Mouse (Mus musculus): ENCODE measurements around the gene Bmp7. TPM values are rescaled to one million over a fixed set of nuclear protein-coding genes. Genes with fewer than 3 reads are reported as not detected.

Bmp7 gene
- total RNA-seq, 2 experiments from 2014 or later = 1.7 to 2.6 TPM

- DNase-seq = peak; percentile 66 to 76
- intact Hi-C loops (cut with DNase I) = loop anchor here (1.0 to 5.0 kb wide), 2 partner anchors 275 to 348 kb away; no protein-coding TSS in a partner anchor
These were observed 115.0 kb downstream of the Bmp7 start for GRCm38 (mm10) chr2:172824906-172825784.

GRCm38 (mm10) chr2:172818631-172819230 lies 121.4 kb downstream of the Bmp7 start:
- DNase-seq = no peak
- intact Hi-C loops (cut with DNase I) = no loop called here

Small RNAs within 50 kb of the gene (microRNA-seq; reads per million reads assigned to microRNA genes)
- gene Gm22773 = 0 reads per million in 2 experiments

Other genes with a start within 250 kb of the Bmp7 start
- gene Spo11, start 37.4 kb upstream of the Bmp7 start, total RNA-seq (2021) = under 1 TPM; 0.07 to 0.93 TPM
- 10 to 100 TPM; 29.6 to 32.7 TPM for gene Rae1, start 59.8 kb upstream of the Bmp7 start, total RNA-seq (2021)
- 100 to 1,000 TPM; 198 to 232 TPM for gene Rbm38, start 80.2 kb upstream of the Bmp7 start, total RNA-seq (2021)
- gene Ctcfl, start 179.2 kb upstream of the Bmp7 start, total RNA-seq (2021) = under 1 TPM; 0.07 TPM
- 10 to 100 TPM in 1 of 2 experiments, 1 to 10 TPM in 1; 7.2 to 42.3 TPM for gene Pck1, start 212.7 kb upstream of the Bmp7 start, total RNA-seq (2021)

All from heart, postnatal 14 days (tissue).